In genomic region chr1:89763912-89764311, GRCm38 (mm10) we compare ENCODE assay signal across 8 mouse cellular contexts.
DNase-seq lines count a peak whose midpoint lies in the region; ATAC-seq lines count a peak whose summit lies in the region.

No protein-coding gene starts in this region.

- ATAC-seq in hindbrain, embryonic 15.5 days (ENCODE audit: low FRiP score, low read depth): no peak
- ATAC-seq in hindbrain, embryonic 13.5 days (ENCODE audit: low FRiP score): no peak
- ATAC-seq in forebrain, embryonic 13.5 days: peak; percentile 21; the same call in 1 of the 2 replicates

- no peaks in the 10 kb centered on the region for H3K27me3 ChIP-seq in hindbrain, embryonic 15.5 days
- H3K27me3 ChIP-seq in hindbrain, embryonic 13.5 days: no peaks in the 10 kb centered on the region
- H3K27me3 ChIP-seq in forebrain, embryonic 13.5 days: peaks cover 50% of the 10 kb centered on the region

- 0 out of 2 replicates have a peak overlapping the region, but pooled peaks have one; percentile 13 for H3K9ac ChIP-seq in hindbrain, embryonic 15.5 days
- no peak overlapping the region for H3K9ac ChIP-seq in hindbrain, embryonic 13.5 days
- H3K9ac ChIP-seq in forebrain, embryonic 13.5 days: no peak overlapping the region

- H3K4me2 ChIP-seq in hindbrain, embryonic 15.5 days: no peak overlapping the region
- no peak overlapping the region for H3K4me2 ChIP-seq in hindbrain, embryonic 13.5 days
- H3K4me2 ChIP-seq in forebrain, embryonic 13.5 days: no peak overlapping the region

- DNase-seq in ZHBTc4 (ENCODE audit: low read depth, low spot score): peak; percentile 77
- DNase-seq in lung, postnatal 14 days: peak; percentile 19
- DNase-seq in ovary, postnatal 10 days (ENCODE audit: low spot score): no peak
- no peak for DNase-seq in right cerebral cortex, postnatal 25 days
- no peak for DNase-seq in gastrocnemius, adult 8-10 months (ENCODE audit: low spot score in 2 of 2)

- 0 out of 2 replicates have a peak, but pooled peaks cover 5% of the 10 kb centered on the region for H3K36me3 ChIP-seq in hindbrain, embryonic 15.5 days
- H3K36me3 ChIP-seq in hindbrain, embryonic 13.5 days: peaks cover 14% of the 10 kb centered on the region
- H3K36me3 ChIP-seq in forebrain, embryonic 13.5 days (ENCODE audit: poor library complexity, severe bottlenecking): 0 out of 2 replicates have a peak, but pooled peaks cover 5% of the 10 kb centered on the region

- H3K4me3 ChIP-seq in hindbrain, embryonic 15.5 days: no peak overlapping the region
- no peak overlapping the region for H3K4me3 ChIP-seq in hindbrain, embryonic 13.5 days
- H3K4me3 ChIP-seq in forebrain, embryonic 13.5 days: no peak overlapping the region

- peaks cover 23% of the 10 kb centered on the region for H3K4me1 ChIP-seq in hindbrain, embryonic 15.5 days (replicated peaks)
- H3K4me1 ChIP-seq in hindbrain, embryonic 13.5 days (replicated peaks): peaks cover 41% of the 10 kb centered on the region
- H3K4me1 ChIP-seq in forebrain, embryonic 13.5 days: peaks cover 18% of the 10 kb centered on the region

- H3K9me3 ChIP-seq in hindbrain, embryonic 15.5 days: no peaks in the 10 kb centered on the region
- H3K9me3 ChIP-seq in hindbrain, embryonic 13.5 days: no peaks in the 10 kb centered on the region
- H3K9me3 ChIP-seq in forebrain, embryonic 13.5 days (replicated peaks): no peaks in the 10 kb centered on the region

- no peak overlapping the region for H3K27ac ChIP-seq in hindbrain, embryonic 15.5 days (replicated peaks)
- no peak overlapping the region for H3K27ac ChIP-seq in hindbrain, embryonic 13.5 days
- H3K27ac ChIP-seq in forebrain, embryonic 13.5 days: no peak overlapping the region

- WGBS in hindbrain, embryonic 15.5 days: 8% methylated on average over 3 of the region's 3 CpGs
- WGBS in hindbrain, embryonic 13.5 days: 17% methylated on average over 3 of the region's 3 CpGs
- 17% methylated on average over 3 of the region's 3 CpGs for WGBS in forebrain, embryonic 13.5 days

Comparison
In these comparisons a context has a peak if more than half of its experiments do, and no peak if none do; other contexts are left out.
1. DNase-seq: peak in ZHBTc4 (single experiment) and lung, postnatal 14 days (single experiment); none in ovary, postnatal 10 days (single experiment), right cerebral cortex, postnatal 25 days (single experiment) and gastrocnemius, adult 8-10 months (0 of 2).